In the genomic region with DNA sequence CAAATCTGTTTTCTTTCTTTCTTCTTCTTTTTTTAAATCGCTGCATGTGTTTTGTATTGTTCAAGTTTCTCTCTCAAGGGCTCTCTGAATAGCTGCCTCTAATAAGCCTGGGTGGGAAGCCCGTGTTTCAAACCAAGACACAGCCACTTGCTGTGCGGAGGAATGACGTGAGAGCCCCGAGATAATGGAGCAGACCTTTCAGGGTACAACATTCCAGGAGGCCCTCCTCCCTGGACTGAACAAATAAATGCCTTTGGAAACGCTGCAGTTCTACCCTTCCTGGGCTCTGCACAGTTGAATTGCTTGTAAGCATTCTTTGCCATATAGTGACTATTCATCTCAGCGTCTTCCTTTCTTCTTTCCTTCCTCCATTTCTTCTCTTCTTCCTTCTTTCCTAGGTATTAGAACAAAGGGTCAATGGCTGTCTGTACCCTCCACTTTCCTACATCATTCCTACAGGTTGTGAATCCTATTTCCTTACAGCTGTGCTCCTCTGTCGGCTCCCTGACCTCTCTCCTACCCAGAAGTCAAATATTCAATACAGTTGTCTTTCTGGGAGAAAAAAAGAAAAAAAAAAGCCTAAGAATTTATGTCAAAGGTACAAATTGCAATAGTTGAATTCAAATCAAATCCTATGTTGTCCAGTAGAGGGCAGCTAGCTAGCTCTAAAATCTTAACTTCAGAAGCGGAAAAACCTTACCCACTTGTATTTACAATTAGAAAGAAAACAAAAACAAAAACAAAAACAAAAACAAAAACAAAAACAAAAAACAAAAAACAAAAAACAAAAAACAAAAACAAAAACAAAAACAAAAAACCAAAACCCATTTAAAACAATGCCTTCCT, we compare ENCODE assay signal across 12 mouse cellular contexts.
A peak's percentile ranks its signal among the peaks of the same experiment; 100 is the strongest.
DNase-seq lines count a peak whose midpoint lies in the region; ATAC-seq lines count a peak whose summit lies in the region.
"Had no signal": no experiment of that assay in that cellular context is flagged by ENCODE, and none has a peak within 500 bp of the region (broad histone marks: within the 10 kb centered on the region; RNA-seq: fewer than 3 reads in every experiment).

No protein-coding gene starts in this region.

- H3K4me1 ChIP-seq in heart, embryonic 15.5 days (replicated peaks), result peaks cover 14% of the 10 kb centered on the region
- H3K4me1 ChIP-seq in hindbrain, embryonic 13.5 days (replicated peaks), result peaks cover 4% of the 10 kb centered on the region; the same call in 1 of the 2 replicates
- H3K4me1 ChIP-seq in neural tube, embryonic 11.5 days (ENCODE audit: control insufficient read depth, insufficient read depth, low read length), result no peaks in the 10 kb centered on the region
- H3K4me1 ChIP-seq in liver, embryonic 11.5 days (replicated peaks; ENCODE audit: control insufficient read depth, insufficient read depth, low read length), result no peaks in the 10 kb centered on the region
- H3K4me1 ChIP-seq: stomach, embryonic 15.5 days had no signal

- peak overlapping the region; percentile 32; the same call in 1 of the 2 replicates for H3K27ac ChIP-seq in heart, embryonic 15.5 days
- peak overlapping the region; percentile 40; the same call in 1 of the 2 replicates for H3K27ac ChIP-seq in hindbrain, embryonic 13.5 days
- H3K27ac ChIP-seq in neural tube, embryonic 11.5 days (ENCODE audit: low read depth, low read length), result no peak overlapping the region
- H3K27ac ChIP-seq in liver, embryonic 11.5 days (ENCODE audit: low read depth, low read length), result no peak overlapping the region
- H3K27ac ChIP-seq: stomach, embryonic 15.5 days had no signal

- no peaks in the 10 kb centered on the region for H3K36me3 ChIP-seq in heart, embryonic 15.5 days
- no peaks in the 10 kb centered on the region for H3K36me3 ChIP-seq in hindbrain, embryonic 13.5 days
- no peaks in the 10 kb centered on the region for H3K36me3 ChIP-seq in neural tube, embryonic 11.5 days (ENCODE audit: control insufficient read depth, insufficient read depth, low read length)
- no peaks in the 10 kb centered on the region for H3K36me3 ChIP-seq in liver, embryonic 11.5 days (ENCODE audit: control insufficient read depth, insufficient read depth, low read length)
- H3K36me3 ChIP-seq: stomach, embryonic 15.5 days had no signal

- WGBS in heart, embryonic 15.5 days, result 25% methylated on average over 9 of the region's 9 CpGs
- WGBS in hindbrain, embryonic 13.5 days, result 14% methylated on average over 9 of the region's 9 CpGs
- 28% methylated on average over 9 of the region's 9 CpGs for WGBS in neural tube, embryonic 11.5 days
- WGBS in liver, embryonic 11.5 days, result 55% methylated on average over 9 of the region's 9 CpGs

- no peak overlapping the region for H3K4me3 ChIP-seq in heart, embryonic 15.5 days
- no peak overlapping the region for H3K4me3 ChIP-seq in hindbrain, embryonic 13.5 days
- no peak overlapping the region for H3K4me3 ChIP-seq in neural tube, embryonic 11.5 days (ENCODE audit: low read depth, low read length)
- H3K4me3 ChIP-seq in liver, embryonic 11.5 days (ENCODE audit: low read depth, low read length), result no peak overlapping the region
- H3K4me3 ChIP-seq: stomach, embryonic 15.5 days had no signal

- peak overlapping the region; percentile 16 for H3K4me2 ChIP-seq in heart, embryonic 15.5 days
- H3K4me2 ChIP-seq in hindbrain, embryonic 13.5 days, result no peak overlapping the region
- no peak overlapping the region for H3K4me2 ChIP-seq in neural tube, embryonic 11.5 days (ENCODE audit: low read depth)
- no peak overlapping the region for H3K4me2 ChIP-seq in liver, embryonic 11.5 days
- H3K4me2 ChIP-seq: stomach, embryonic 15.5 days had no signal

- no peaks in the 10 kb centered on the region for H3K27me3 ChIP-seq in heart, embryonic 15.5 days
- no peaks in the 10 kb centered on the region for H3K27me3 ChIP-seq in hindbrain, embryonic 13.5 days
- H3K27me3 ChIP-seq in neural tube, embryonic 11.5 days (ENCODE audit: control insufficient read depth, insufficient read depth, low read length), result no peaks in the 10 kb centered on the region
- no peaks in the 10 kb centered on the region for H3K27me3 ChIP-seq in liver, embryonic 11.5 days (replicated peaks; ENCODE audit: control insufficient read depth, insufficient read depth, low read length)
- H3K27me3 ChIP-seq: stomach, embryonic 15.5 days had no signal

- DNase-seq in heart, adult 11 months, result no peak
- DNase-seq in embryo, embryonic 9.5 days (ENCODE audit: extremely low spot score), result peak; percentile 31
- DNase-seq in neural tube, embryonic 11.5 days (ENCODE audit: low spot score), result peak; percentile 55
- no peak for DNase-seq in liver, embryonic 11.5 days (ENCODE audit: low spot score)
- no peak for DNase-seq in adrenal gland, postnatal 14 days
- no peak for DNase-seq in cerebellum, adult 9-11 months
- DNase-seq: adrenal gland, postnatal 10 days; gastrocnemius, postnatal 14 days; lung, adult 2 months had no signal

- no peaks in the 10 kb centered on the region for H3K9me3 ChIP-seq in heart, embryonic 15.5 days (replicated peaks)
- no peaks in the 10 kb centered on the region for H3K9me3 ChIP-seq in hindbrain, embryonic 13.5 days
- H3K9me3 ChIP-seq in neural tube, embryonic 11.5 days (ENCODE audit: control insufficient read depth, low read length), result no peaks in the 10 kb centered on the region; the same call in 1 of the 2 replicates
- H3K9me3 ChIP-seq in liver, embryonic 11.5 days (ENCODE audit: control insufficient read depth, low read length), result no peaks in the 10 kb centered on the region
- H3K9me3 ChIP-seq: stomach, embryonic 15.5 days had no signal

- H3K9ac ChIP-seq in heart, embryonic 15.5 days, result no peak overlapping the region
- no peak overlapping the region for H3K9ac ChIP-seq in hindbrain, embryonic 13.5 days
- no peak overlapping the region for H3K9ac ChIP-seq in neural tube, embryonic 11.5 days (ENCODE audit: low read length)
- no peak overlapping the region for H3K9ac ChIP-seq in liver, embryonic 11.5 days (ENCODE audit: low read depth, low read length)
- H3K9ac ChIP-seq: stomach, embryonic 15.5 days had no signal

- peak; percentile 69; the same call in 1 of the 2 replicates for ATAC-seq in heart, embryonic 15.5 days (replicated peaks; ENCODE audit: insufficient number of reproducible peaks, insufficient read depth, low FRiP score, low read depth)
- 0 out of 2 replicates have a peak, but pooled peaks have one; percentile 32 for ATAC-seq in hindbrain, embryonic 13.5 days (ENCODE audit: low FRiP score)
- ATAC-seq in neural tube, embryonic 11.5 days (ENCODE audit: insufficient read depth, low FRiP score, low TSS enrichment), result peak; percentile 71
- ATAC-seq in liver, embryonic 11.5 days (replicated peaks; ENCODE audit: low FRiP score), result no peak

Comparison
In these comparisons a context has a peak if more than half of its experiments do, and no peak if none do; other contexts are left out.
1. H3K27ac ChIP-seq: peak in heart, embryonic 15.5 days (single experiment) and hindbrain, embryonic 13.5 days (single experiment); none in neural tube, embryonic 11.5 days (single experiment) and liver, embryonic 11.5 days (single experiment).
2. DNase-seq: peak in embryo, embryonic 9.5 days (single experiment) and neural tube, embryonic 11.5 days (single experiment); none in heart, adult 11 months (single experiment), liver, embryonic 11.5 days (single experiment), adrenal gland, postnatal 14 days (single experiment) and cerebellum, adult 9-11 months (single experiment).